Mouse (Mus musculus): ENCODE measurements around the gene Pllp.

The Pllp gene

GRCm38 (mm10) chr8:94649496-94649895, 46.6 kb downstream of the Pllp start:
- DNase-seq (ENCODE audit: low read depth, low spot score), result no peak

GRCm38 (mm10) chr8:94646165-94646564, 49.9 kb downstream of the Pllp start:
- DNase-seq (ENCODE audit: low read depth, low spot score), result peak; percentile 70

GRCm38 (mm10) chr8:94645202-94645601, 50.9 kb downstream of the Pllp start:
- DNase-seq (ENCODE audit: low read depth, low spot score), result no peak

GRCm38 (mm10) chr8:94641938-94642337, 54.1 kb downstream of the Pllp start:
- DNase-seq (ENCODE audit: low read depth, low spot score), result no peak

- DNase-seq (ENCODE audit: low read depth, low spot score), result no peak
These were observed 54.9 kb downstream of the Pllp start for GRCm38 (mm10) chr8:94641183-94641582.

- DNase-seq (ENCODE audit: low read depth, low spot score), result no peak
These were observed 61.9 kb downstream of the Pllp start for GRCm38 (mm10) chr8:94634211-94634610.

GRCm38 (mm10) chr8:94633564-94634194, 62.4 kb downstream of the Pllp start:
- no peak for DNase-seq (ENCODE audit: low read depth, low spot score)

Measured in telencephalon, adult 2 months (tissue).